Mouse (Mus musculus): ENCODE results near the gene 9030612E09Rik.

The 9030612E09Rik gene

GRCm38 (mm10) chr10:43174326-43175155 lies at the start of gene 9030612E09Rik, which contains the start of gene Sobp:
TSS of gene 9030612E09Rik (plus strand) at chr10:43174704.
TSS of gene Sobp (minus strand) at chr10:43174530.
- no peak for DNase-seq (ENCODE audit: low spot score in 2 of 2)

GRCm38 (mm10) chr10:43128750-43129149 lies 45.8 kb upstream of the 9030612E09Rik start:
- DNase-seq (ENCODE audit: low spot score in 2 of 2) = no peak

- DNase-seq (ENCODE audit: low spot score in 2 of 2) = no peak
Observed at GRCm38 (mm10) chr10:43134027-43134426, 40.5 kb upstream of the 9030612E09Rik start.

- no peak for DNase-seq (ENCODE audit: low spot score in 2 of 2)
Observed at GRCm38 (mm10) chr10:43143173-43143572, 31.3 kb upstream of the 9030612E09Rik start.

- DNase-seq (ENCODE audit: low spot score in 2 of 2) = no peak
Observed at GRCm38 (mm10) chr10:43148456-43148855, 26.0 kb upstream of the 9030612E09Rik start.

- DNase-seq (ENCODE audit: low spot score in 2 of 2) = no peak
Observed at GRCm38 (mm10) chr10:43152643-43153042, 21.9 kb upstream of the 9030612E09Rik start.

GRCm38 (mm10) chr10:43155046-43155560 lies 19.4 kb upstream of the 9030612E09Rik start:
- DNase-seq (ENCODE audit: low spot score in 2 of 2) = no peak

- no peak for DNase-seq (ENCODE audit: low spot score in 2 of 2)
Observed at GRCm38 (mm10) chr10:43158917-43159316, 15.6 kb upstream of the 9030612E09Rik start.

- no peak for DNase-seq (ENCODE audit: low spot score in 2 of 2)
Observed at GRCm38 (mm10) chr10:43159333-43159732, 15.2 kb upstream of the 9030612E09Rik start.

GRCm38 (mm10) chr10:43162318-43162717 lies 12.2 kb upstream of the 9030612E09Rik start:
- no peak for DNase-seq (ENCODE audit: low spot score in 2 of 2)

- DNase-seq (ENCODE audit: low spot score in 2 of 2) = no peak
Observed at GRCm38 (mm10) chr10:43164406-43164805, 10.1 kb upstream of the 9030612E09Rik start.

GRCm38 (mm10) chr10:43166146-43166545 lies 8.4 kb upstream of the 9030612E09Rik start:
- no peak for DNase-seq (ENCODE audit: low spot score in 2 of 2)

- no peak for DNase-seq (ENCODE audit: low spot score in 2 of 2)
Observed at GRCm38 (mm10) chr10:43166817-43167216, 7.7 kb upstream of the 9030612E09Rik start.

- DNase-seq (ENCODE audit: low spot score in 2 of 2) = no peak
Observed at GRCm38 (mm10) chr10:43168847-43169246, 5.7 kb upstream of the 9030612E09Rik start.

- DNase-seq (ENCODE audit: low spot score in 2 of 2) = no peak
Observed at GRCm38 (mm10) chr10:43171106-43171505, 3.4 kb upstream of the 9030612E09Rik start.

GRCm38 (mm10) chr10:43172066-43172465 lies 2.4 kb upstream of the 9030612E09Rik start:
- no peak for DNase-seq (ENCODE audit: low spot score in 2 of 2)

- DNase-seq (ENCODE audit: low spot score in 2 of 2) = no peak
Observed at GRCm38 (mm10) chr10:43172554-43172953, 1.9 kb upstream of the 9030612E09Rik start.

GRCm38 (mm10) chr10:43173141-43173827 lies 1.2 kb upstream of the 9030612E09Rik start:
- DNase-seq (ENCODE audit: low spot score in 2 of 2) = no peak

GRCm38 (mm10) chr10:43173828-43174325 lies 627 bp upstream of the 9030612E09Rik start:
- DNase-seq (ENCODE audit: low spot score in 2 of 2) = no peak

- DNase-seq (ENCODE audit: low spot score in 2 of 2) = no peak
Observed at GRCm38 (mm10) chr10:43175156-43175601, 675 bp downstream of the 9030612E09Rik start.

GRCm38 (mm10) chr10:43180313-43180912 lies 5.9 kb downstream of the 9030612E09Rik start:
- DNase-seq (ENCODE audit: low spot score in 2 of 2) = no peak

GRCm38 (mm10) chr10:43200206-43200605 lies 25.7 kb downstream of the 9030612E09Rik start:
- DNase-seq (ENCODE audit: low spot score in 2 of 2) = no peak
